ENCODE assay signal across 16 mouse cellular contexts in genomic region chr11:103853284-103853920, GRCm38 (mm10).
A peak's percentile ranks its signal among the peaks of the same experiment; 100 is the strongest.
DNase-seq lines count a peak whose midpoint lies in the region; ATAC-seq and TF ChIP-seq lines count a peak whose summit lies in the region.
"Had no signal": no experiment of that assay in that cellular context is flagged by ENCODE, and none has a peak within 500 bp of the region (broad histone marks: within the 10 kb centered on the region; RNA-seq: fewer than 3 reads in every experiment).

No protein-coding gene starts in this region.

- H3K27me3 ChIP-seq in liver, embryonic 11.5 days (replicated peaks; ENCODE audit: control insufficient read depth, insufficient read depth, low read length), result no peaks in the 10 kb centered on the region
- H3K27me3 ChIP-seq in liver, postnatal 0 days (ENCODE audit: insufficient read depth, low read length), result no peaks in the 10 kb centered on the region
- no peaks in the 10 kb centered on the region for H3K27me3 ChIP-seq in embryonic facial prominence, embryonic 14.5 days (replicated peaks; ENCODE audit: control insufficient read depth, insufficient read depth, low read length)
- no peaks in the 10 kb centered on the region for H3K27me3 ChIP-seq in thymus, adult 2 months (ENCODE audit: control insufficient read depth, insufficient read depth, low read length)
- H3K27me3 ChIP-seq: intestine, embryonic 15.5 days; Patski; stomach, embryonic 15.5 days had no signal

- no peak overlapping the region for H3K4me3 ChIP-seq in liver, embryonic 11.5 days (ENCODE audit: low read depth, low read length)
- H3K4me3 ChIP-seq in liver, postnatal 0 days (ENCODE audit: low read depth, low read length), result no peak overlapping the region
- no peak overlapping the region for H3K4me3 ChIP-seq in embryonic facial prominence, embryonic 14.5 days (ENCODE audit: low read depth, low read length)
- no peak overlapping the region for H3K4me3 ChIP-seq in thymus, adult 2 months (ENCODE audit: control insufficient read depth, insufficient read depth, low read length)
- H3K4me3 ChIP-seq: intestine, embryonic 15.5 days; left cerebral cortex, adult 2 months; stomach, embryonic 15.5 days had no signal

- H3K4me2 ChIP-seq in liver, embryonic 11.5 days, result peak overlapping the region; percentile 15; the same call in 1 of the 2 replicates
- no peak overlapping the region for H3K4me2 ChIP-seq in liver, postnatal 0 days (ENCODE audit: low read depth, low read length)
- H3K4me2 ChIP-seq in embryonic facial prominence, embryonic 14.5 days (ENCODE audit: low read depth, low read length), result no peak overlapping the region
- H3K4me2 ChIP-seq: intestine, embryonic 15.5 days; lung, embryonic 14.5 days; stomach, embryonic 15.5 days had no signal

- H3K9me3 ChIP-seq in liver, embryonic 11.5 days (ENCODE audit: control insufficient read depth, low read length), result no peaks in the 10 kb centered on the region
- no peaks in the 10 kb centered on the region for H3K9me3 ChIP-seq in liver, postnatal 0 days (ENCODE audit: low read length)
- no peaks in the 10 kb centered on the region for H3K9me3 ChIP-seq in embryonic facial prominence, embryonic 14.5 days (ENCODE audit: control insufficient read depth, low read length)
- H3K9me3 ChIP-seq: intestine, embryonic 15.5 days; stomach, embryonic 15.5 days had no signal

- H3K36me3 ChIP-seq in liver, embryonic 11.5 days (ENCODE audit: control insufficient read depth, insufficient read depth, low read length), result no peaks in the 10 kb centered on the region
- peaks cover 16% of the 10 kb centered on the region for H3K36me3 ChIP-seq in liver, postnatal 0 days (replicated peaks; ENCODE audit: insufficient read depth, low read length)
- peaks cover 29% of the 10 kb centered on the region; the same call in 1 of the 2 replicates for H3K36me3 ChIP-seq in embryonic facial prominence, embryonic 14.5 days (ENCODE audit: control insufficient read depth, insufficient read depth, low read length)
- H3K36me3 ChIP-seq in thymus, adult 2 months (ENCODE audit: control insufficient read depth, insufficient read depth, low read length), result peaks cover 4% of the 10 kb centered on the region
- H3K36me3 ChIP-seq: intestine, embryonic 15.5 days had no signal

- H3K27ac ChIP-seq in liver, embryonic 11.5 days (ENCODE audit: low read depth, low read length), result no peak overlapping the region; the same call in 1 of the 2 replicates
- H3K27ac ChIP-seq in liver, postnatal 0 days (ENCODE audit: low read depth), result no peak overlapping the region
- no peak overlapping the region for H3K27ac ChIP-seq in embryonic facial prominence, embryonic 14.5 days (replicated peaks; ENCODE audit: low read depth, low read length)
- H3K27ac ChIP-seq in thymus, adult 2 months (ENCODE audit: control insufficient read depth, insufficient read depth, low read length), result no peak overlapping the region
- H3K27ac ChIP-seq: intestine, embryonic 15.5 days; left cerebral cortex, adult 2 months; stomach, embryonic 15.5 days had no signal

- no peak overlapping the region for H3K9ac ChIP-seq in liver, embryonic 11.5 days (ENCODE audit: low read depth, low read length)
- H3K9ac ChIP-seq in liver, postnatal 0 days (replicated peaks), result no peak overlapping the region
- no peak overlapping the region for H3K9ac ChIP-seq in embryonic facial prominence, embryonic 14.5 days (ENCODE audit: low read depth, low read length)
- H3K9ac ChIP-seq: intestine, embryonic 15.5 days; lung, embryonic 14.5 days; stomach, embryonic 15.5 days had no signal

- TF ChIP-seq CTCF in liver, postnatal 0 days (IDR thresholded peaks at IDR 0.05; ENCODE audit: low read depth), result no peak
- TF ChIP-seq CTCF in thymus, adult 2 months (IDR thresholded peaks at IDR 0.05; ENCODE audit: borderline replicate concordance, control insufficient read depth, extremely low read depth, insufficient read depth, low read length, poor library complexity), result no peak

- DNase-seq in liver, embryonic 11.5 days (ENCODE audit: low spot score), result no peak
- DNase-seq in liver, postnatal 0 days, result no peak
- peak; percentile 49 for DNase-seq in embryonic facial prominence, embryonic 14.5 days (ENCODE audit: low spot score)
- DNase-seq in retina, postnatal 1 day, result peak; percentile 61
- DNase-seq in thymus, adult 18-20 months, result no peak
- DNase-seq in thymus, adult 2 months, result no peak
- no peak for DNase-seq in ovary, adult 18-20 months (ENCODE audit: low spot score)
- DNase-seq: adrenal gland, adult 8-10 months; cerebellum, postnatal 36 days had no signal

- ATAC-seq in liver, embryonic 11.5 days (replicated peaks; ENCODE audit: low FRiP score), result 0 out of 2 replicates have a peak, but pooled peaks have one; percentile 12
- no peak; the same call in 1 of the 2 replicates for ATAC-seq in liver, postnatal 0 days
- peak; percentile 84 for ATAC-seq in embryonic facial prominence, embryonic 14.5 days (ENCODE audit: low read depth)
- peak; percentile 39 for ATAC-seq in megakaryocyte-erythroid progenitor cell, adult 5-6 weeks (replicated peaks; ENCODE audit: low FRiP score, low TSS enrichment, poor library complexity, severe bottlenecking)
- ATAC-seq: CD4-positive, CD25-positive, alpha-beta regulatory T cell, adult 4 months; intestine, embryonic 15.5 days; Patski had no signal

- no peak for TF ChIP-seq POLR2A in thymus, adult 2 months (IDR thresholded peaks at IDR 0.05; ENCODE audit: control insufficient read depth, extremely low read depth, insufficient read depth, low read length, poor library complexity)

- TF ChIP-seq EP300 in liver, postnatal 0 days (IDR thresholded peaks at IDR 0.05; ENCODE audit: low read depth), result no peak

- 50% methylated on average over 10 of the region's 10 CpGs for WGBS in liver, embryonic 11.5 days
- 62% methylated on average over 10 of the region's 10 CpGs for WGBS in liver, postnatal 0 days (ENCODE audit: insufficient replicate concordance)
- WGBS in embryonic facial prominence, embryonic 14.5 days, result 36% methylated on average over 10 of the region's 10 CpGs
- WGBS in thymus, adult 2 months, result 92% methylated on average over 10 of the region's 10 CpGs

- H3K4me1 ChIP-seq in liver, embryonic 11.5 days (replicated peaks; ENCODE audit: control insufficient read depth, insufficient read depth, low read length), result peaks cover 19% of the 10 kb centered on the region
- no peaks in the 10 kb centered on the region for H3K4me1 ChIP-seq in liver, postnatal 0 days (ENCODE audit: insufficient read depth)
- no peaks in the 10 kb centered on the region for H3K4me1 ChIP-seq in embryonic facial prominence, embryonic 14.5 days (ENCODE audit: control insufficient read depth, insufficient read depth, low read length)
- H3K4me1 ChIP-seq in thymus, adult 2 months (replicated peaks; ENCODE audit: control insufficient read depth, insufficient read depth, low read length), result no peaks in the 10 kb centered on the region
- H3K4me1 ChIP-seq: intestine, embryonic 15.5 days; stomach, embryonic 15.5 days had no signal

Comparison
In these comparisons a context has a peak if more than half of its experiments do, and no peak if none do; other contexts are left out.
1. DNase-seq: peak in embryonic facial prominence, embryonic 14.5 days (single experiment) and retina, postnatal 1 day (single experiment); none in liver, embryonic 11.5 days (single experiment), liver, postnatal 0 days (single experiment), thymus, adult 18-20 months (0 of 2), thymus, adult 2 months (single experiment) and ovary, adult 18-20 months (single experiment).